Mouse (Mus musculus): Measurements from ENCODE around the gene Sypl2.

DNA sequence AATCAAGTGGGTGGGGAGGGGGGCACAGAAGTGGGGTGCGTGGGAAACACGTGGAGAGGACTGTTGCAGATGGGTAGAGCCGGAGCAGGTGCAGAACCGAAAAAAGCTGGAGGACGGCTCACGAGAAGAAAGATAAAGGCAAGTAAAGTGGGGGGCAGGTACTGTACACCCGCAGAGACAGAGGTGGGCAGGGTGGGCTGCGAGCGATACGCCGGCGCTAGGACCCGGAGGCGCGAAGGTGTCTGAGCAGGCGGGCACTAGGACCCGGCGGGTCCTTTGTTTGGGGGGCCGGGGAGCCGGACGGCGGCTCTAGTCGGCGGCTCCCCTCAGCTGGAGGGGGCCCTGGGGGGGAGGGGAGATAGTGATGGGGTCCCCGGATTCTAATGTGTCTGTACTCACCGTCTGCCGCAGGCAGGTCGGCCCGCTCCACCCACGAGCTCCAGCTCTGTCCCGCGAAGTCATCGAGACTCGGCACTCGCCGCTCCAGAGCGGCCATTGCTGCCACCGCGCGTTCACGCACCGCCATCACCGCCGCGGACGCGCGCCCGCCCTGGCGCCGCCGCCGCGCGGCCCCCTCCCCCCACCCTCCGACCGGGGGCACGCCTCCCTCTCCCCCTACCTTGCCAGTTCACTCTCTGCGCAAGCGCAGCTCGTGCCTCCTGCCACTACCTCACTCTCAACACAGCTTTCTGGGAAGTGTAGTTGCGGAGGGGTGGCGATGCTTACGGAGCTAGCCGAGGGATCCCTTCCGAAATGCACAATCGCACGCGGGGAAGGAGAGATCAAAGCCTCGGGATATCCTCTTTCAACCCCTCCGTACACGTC, 16.3 kb downstream of the Sypl2 start:
- TF ChIP-seq CTCF (conservative IDR thresholded peaks at IDR 0.05; ENCODE audit: insufficient read depth, insufficient read length, low read depth, low read length) (no peak), POLR2A (IDR thresholded peaks at IDR 0.05; ENCODE audit: low read depth, low read length) (peak; percentile 14)
